Mouse (Mus musculus): ENCODE data around the gene Abi2.

Abi2 gene

GRCm38 (mm10) chr1:60488635-60489034 is 79.2 kb downstream of the Abi2 start:
- 53% methylated on average over 8 of the region's 8 CpGs for WGBS

DNA sequence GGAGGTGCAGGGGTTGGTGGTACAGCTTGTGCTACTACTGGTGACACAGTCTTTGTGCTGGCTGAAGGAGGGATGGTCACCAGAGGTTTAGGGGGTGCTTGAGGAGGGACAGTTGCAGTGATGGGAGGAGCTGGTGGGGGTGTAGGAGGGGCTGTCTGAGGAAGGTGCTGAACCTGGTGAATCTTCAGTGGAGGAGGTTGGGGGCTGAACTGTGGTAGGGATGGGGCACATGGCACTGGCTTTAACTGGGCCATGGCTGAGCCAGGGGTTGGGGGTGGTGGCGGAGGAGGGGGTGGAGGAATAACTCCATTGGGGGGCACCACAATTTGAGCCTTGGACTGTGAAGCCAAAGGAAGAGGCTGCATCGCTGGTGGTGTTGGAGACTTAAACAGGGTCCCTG is 80.2 kb downstream of the Abi2 start:
- WGBS: 89% methylated on average over 2 of the region's 2 CpGs

DNA sequence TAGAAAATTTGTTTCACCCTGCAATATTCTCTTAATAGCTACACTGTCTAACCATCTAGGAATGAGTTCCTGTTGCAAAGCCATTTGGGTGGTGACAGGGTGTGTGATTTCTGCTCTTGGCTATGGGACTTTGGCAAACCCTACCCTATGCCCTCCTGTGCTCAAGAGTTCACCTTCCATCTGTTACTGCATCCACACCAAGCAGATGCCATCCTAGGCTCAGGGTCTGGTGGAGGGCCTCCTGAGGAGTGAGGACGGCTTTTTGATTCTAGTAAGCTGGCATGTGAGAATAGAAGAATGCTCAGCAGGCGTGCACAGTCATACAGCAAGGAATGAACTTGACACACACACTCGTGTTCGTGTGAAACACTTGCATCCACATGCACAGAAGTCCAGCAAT is 81.1 kb downstream of the Abi2 start:
- WGBS: 55% methylated on average over 4 of the region's 4 CpGs

DNA sequence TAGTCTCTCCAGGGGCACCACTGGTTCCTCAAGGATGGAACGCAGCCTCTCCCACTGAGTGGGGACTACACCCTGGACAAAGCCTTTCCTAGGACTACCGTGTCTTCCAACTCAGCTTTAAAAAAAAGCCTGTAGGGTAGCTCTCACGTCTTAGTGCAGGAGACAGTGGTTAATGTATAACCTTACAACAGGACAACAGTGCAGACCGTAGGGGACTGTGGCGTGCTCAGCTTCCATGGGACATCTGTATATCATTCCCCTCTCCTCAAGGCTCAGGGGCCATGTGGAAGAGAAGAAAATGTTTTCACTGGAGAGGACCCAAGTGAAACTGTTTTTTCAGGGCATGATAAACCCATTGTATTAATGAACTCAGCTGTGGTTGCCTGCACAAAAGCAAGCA is 83.0 kb downstream of the Abi2 start:
- 77% methylated on average over 5 of the region's 5 CpGs for WGBS

GRCm38 (mm10) chr1:60493421-60493820 is 84.0 kb downstream of the Abi2 start:
- 66% methylated on average over 6 of the region's 6 CpGs for WGBS

DNA sequence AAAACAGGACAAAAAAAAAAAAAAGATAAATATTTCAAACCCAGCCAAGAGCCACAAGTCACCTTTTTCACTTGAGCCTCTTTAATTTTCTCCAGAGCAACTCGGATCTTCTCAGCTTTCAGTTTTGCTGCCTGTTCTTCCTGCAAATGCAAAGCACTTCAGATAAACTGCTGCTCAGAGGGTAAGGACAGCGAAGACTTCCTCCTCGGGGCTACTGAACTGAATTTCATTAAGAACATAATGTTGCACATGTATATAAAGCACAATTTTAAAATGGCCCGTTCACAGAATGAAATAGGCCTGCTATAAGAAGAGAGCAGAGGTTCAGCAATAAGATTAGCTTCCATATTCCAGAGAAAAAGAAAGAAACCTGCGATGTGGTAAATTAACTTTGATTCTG is 94.0 kb downstream of the Abi2 start:
- WGBS: 58% methylated on average over 5 of the region's 5 CpGs

DNA sequence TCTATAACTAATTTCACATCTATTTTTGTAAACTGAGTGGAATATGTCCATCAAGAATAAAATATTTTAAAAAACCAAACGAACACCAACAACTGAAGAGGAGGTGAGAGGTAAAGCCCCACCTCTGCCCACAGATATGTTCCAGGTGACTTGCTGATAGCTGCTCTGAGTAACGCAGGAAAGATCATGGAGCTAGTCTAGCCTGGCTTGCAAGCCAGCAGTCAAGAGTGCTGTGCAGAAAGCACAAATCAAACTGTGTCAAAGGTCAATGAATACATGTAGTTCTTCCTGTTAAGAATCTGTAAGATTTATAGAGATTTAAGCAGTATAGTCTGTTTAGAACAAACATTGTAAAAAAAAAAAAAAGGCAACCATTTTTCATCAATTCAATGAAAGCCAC is 101.2 kb downstream of the Abi2 start:
- WGBS: 45% methylated on average over 2 of the region's 2 CpGs

- WGBS: 79% methylated on average over 6 of the region's 6 CpGs
These were observed 120.7 kb downstream of the Abi2 start for GRCm38 (mm10) chr1:60530107-60530506.

DNA sequence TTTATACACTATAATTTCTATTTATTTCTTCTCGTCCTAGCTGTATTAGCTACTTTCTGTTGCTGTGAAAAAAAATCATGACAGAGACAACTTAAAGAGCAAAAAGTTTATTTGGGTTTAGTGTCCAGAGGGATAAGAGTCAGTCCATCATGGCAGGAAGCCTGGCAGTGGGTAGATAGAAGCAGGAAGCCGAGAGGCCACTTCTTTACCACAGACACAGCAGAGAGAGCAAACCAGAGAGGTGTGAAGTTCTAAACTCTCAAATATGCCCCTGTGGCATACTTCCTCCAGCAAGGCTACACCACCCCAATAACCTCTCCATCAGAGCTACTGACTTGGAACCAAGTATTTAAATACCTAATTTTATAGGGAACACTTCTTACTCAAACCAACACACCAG is 121.2 kb downstream of the Abi2 start:
- WGBS: 88% methylated on average over 2 of the region's 2 CpGs

Data from cerebral cortex, adult 2 months (tissue).